Mouse (Mus musculus): ENCODE results near the gene Mad1l1. TPM values are rescaled to one million over a fixed set of nuclear protein-coding genes. Genes with fewer than 3 reads are reported as not detected.

The Mad1l1 gene
- polyA plus RNA-seq, 1 experiment from 2014 or later, result 21.0 TPM

GRCm38 (mm10) chr5:140084341-140084740, 237.0 kb downstream of the Mad1l1 start:
- ATAC-seq (ENCODE audit: insufficient read depth), result no peak
- H3K4me1 ChIP-seq (replicated peaks), result no peaks in the 10 kb centered on the region
- H3K27ac ChIP-seq (replicated peaks), result no peak overlapping the region
- no peaks in the 10 kb centered on the region for H3K27me3 ChIP-seq
- no peak overlapping the region for H3K4me3 ChIP-seq (replicated peaks)
- WGBS (ENCODE audit: insufficient replicate concordance), result 91% methylated on average over 6 of the region's 6 CpGs
- no peaks in the 10 kb centered on the region for H3K9me3 ChIP-seq (replicated peaks)
- no peak overlapping the region for H3K4me2 ChIP-seq
- H3K9ac ChIP-seq, result no peak overlapping the region
- H3K36me3 ChIP-seq (replicated peaks), result peaks cover 15% of the 10 kb centered on the region; the same call in 1 of the 2 replicates

GRCm38 (mm10) chr5:140083911-140084310, 237.4 kb downstream of the Mad1l1 start:
- Histone ChIP-seq H3K36me3 (replicated peaks) (peaks cover 15% of the 10 kb centered on the region; the same call in 1 of the 2 replicates), H3K27ac (replicated peaks) (no peak overlapping the region), H3K9ac (no peak overlapping the region), H3K4me3 (replicated peaks) (no peak overlapping the region), H3K4me1 (replicated peaks) (no peaks in the 10 kb centered on the region), H3K9me3 (replicated peaks) (no peaks in the 10 kb centered on the region), H3K4me2 (no peak overlapping the region), H3K27me3 (no peaks in the 10 kb centered on the region)
- 83% methylated on average over 5 of the region's 5 CpGs for WGBS (ENCODE audit: insufficient replicate concordance)
- ATAC-seq (ENCODE audit: insufficient read depth), result no peak

DNA sequence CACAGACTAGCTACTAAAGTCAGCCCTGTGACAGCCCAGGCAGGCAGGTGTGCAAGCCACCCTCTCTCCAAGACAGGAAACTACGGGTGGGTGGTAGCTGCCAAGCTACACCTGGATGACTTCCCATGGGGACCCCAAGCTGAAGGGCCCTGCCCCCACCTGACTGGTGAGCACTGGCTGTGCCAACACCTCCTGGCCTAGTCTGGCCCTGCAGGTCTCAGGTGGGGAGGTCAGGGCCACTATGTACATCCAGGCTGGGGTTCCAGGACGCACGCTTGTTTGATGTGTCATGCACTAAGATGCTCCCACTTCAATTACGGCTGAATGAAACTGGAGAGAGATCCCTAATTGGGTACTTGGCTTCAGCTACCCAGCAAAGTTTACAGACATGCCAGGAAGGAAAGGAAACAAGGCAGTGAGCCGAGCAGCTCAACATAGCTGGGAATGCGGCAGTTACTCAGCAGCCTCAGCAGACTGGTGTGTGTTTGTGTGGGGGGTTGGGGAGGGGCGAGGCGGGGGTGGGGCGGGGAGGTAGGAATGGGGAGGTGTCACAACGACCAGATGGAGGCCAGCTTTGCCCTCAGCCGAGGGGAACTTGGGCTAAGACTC, 239.0 kb downstream of the Mad1l1 start:
- Histone ChIP-seq H3K27ac (replicated peaks) (no peak overlapping the region), H3K9me3 (replicated peaks) (no peaks in the 10 kb centered on the region), H3K4me2 (no peak overlapping the region), H3K9ac (no peak overlapping the region), H3K4me1 (replicated peaks) (no peaks in the 10 kb centered on the region), H3K27me3 (no peaks in the 10 kb centered on the region), H3K4me3 (replicated peaks) (no peak overlapping the region), H3K36me3 (replicated peaks) (peaks cover 3% of the 10 kb centered on the region; the same call in 1 of the 2 replicates)
- 66% methylated on average over 11 of the region's 11 CpGs for WGBS (ENCODE audit: insufficient replicate concordance)
- no peak for ATAC-seq (ENCODE audit: insufficient read depth)

DNA sequence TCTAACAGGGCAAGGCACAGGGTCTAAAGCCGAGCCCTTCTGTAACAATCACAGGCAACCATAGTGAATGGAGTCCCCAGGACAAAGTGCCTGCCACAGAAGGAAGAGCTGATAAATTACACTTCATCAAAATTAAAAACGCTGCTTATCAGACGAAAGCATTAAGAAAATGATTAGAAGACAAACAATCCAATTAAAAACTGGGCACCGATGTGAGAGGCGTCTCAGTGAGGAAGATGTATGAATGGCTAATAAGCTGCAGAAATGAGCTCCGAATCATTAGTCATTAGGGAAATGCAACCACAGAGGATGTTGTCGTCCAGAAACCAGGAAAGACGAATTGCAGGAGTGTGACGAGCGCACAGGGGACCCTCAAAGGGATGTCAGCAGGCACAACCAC, 240.3 kb downstream of the Mad1l1 start:
- no peaks in the 10 kb centered on the region; the same call in 1 of the 2 replicates for H3K36me3 ChIP-seq (replicated peaks)
- no peaks in the 10 kb centered on the region for H3K4me1 ChIP-seq (replicated peaks)
- ATAC-seq (ENCODE audit: insufficient read depth), result no peak
- H3K27ac ChIP-seq (replicated peaks), result no peak overlapping the region
- H3K4me3 ChIP-seq (replicated peaks), result no peak overlapping the region
- no peak overlapping the region for H3K9ac ChIP-seq
- no peaks in the 10 kb centered on the region for H3K9me3 ChIP-seq (replicated peaks)
- WGBS (ENCODE audit: insufficient replicate concordance), result 76% methylated on average over 10 of the region's 10 CpGs
- no peaks in the 10 kb centered on the region for H3K27me3 ChIP-seq
- H3K4me2 ChIP-seq, result no peak overlapping the region

- no peaks in the 10 kb centered on the region for H3K36me3 ChIP-seq (replicated peaks)
- H3K9me3 ChIP-seq (replicated peaks), result no peaks in the 10 kb centered on the region
- H3K27me3 ChIP-seq, result no peaks in the 10 kb centered on the region
- WGBS (ENCODE audit: insufficient replicate concordance), result 84% methylated on average over 4 of the region's 4 CpGs
- H3K4me1 ChIP-seq (replicated peaks), result no peaks in the 10 kb centered on the region
- no peak overlapping the region for H3K4me2 ChIP-seq
- H3K9ac ChIP-seq, result no peak overlapping the region
- H3K4me3 ChIP-seq (replicated peaks), result no peak overlapping the region
- no peak for ATAC-seq (ENCODE audit: insufficient read depth)
- H3K27ac ChIP-seq (replicated peaks), result no peak overlapping the region
Measured at GRCm38 (mm10) chr5:140079511-140079910, 241.8 kb downstream of the Mad1l1 start.

GRCm38 (mm10) chr5:140078406-140078805, 242.9 kb downstream of the Mad1l1 start:
- WGBS (ENCODE audit: insufficient replicate concordance), result 86% methylated on average over 3 of the region's 3 CpGs

DNA sequence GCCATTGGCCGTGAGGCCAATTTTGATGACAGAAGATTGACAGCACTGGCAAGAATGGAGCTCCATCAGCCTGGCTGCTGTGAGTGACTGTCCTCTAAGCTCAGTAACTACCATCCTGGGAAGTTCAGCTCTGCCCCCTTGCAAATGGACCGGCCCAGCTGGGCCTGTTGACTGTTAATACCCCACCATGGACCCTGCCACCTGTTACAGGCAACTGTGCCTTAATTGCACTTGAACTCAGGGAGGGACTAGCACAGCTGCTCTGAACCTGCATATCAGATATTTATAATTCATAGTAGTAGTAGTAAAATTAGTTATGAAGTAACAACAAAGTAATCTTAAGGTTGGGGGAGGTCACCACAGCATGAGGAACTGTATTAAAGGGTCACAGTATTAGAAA, 244.9 kb downstream of the Mad1l1 start:
- Histone ChIP-seq H3K27ac (replicated peaks) (no peak overlapping the region), H3K9ac (no peak overlapping the region), H3K36me3 (replicated peaks) (no peaks in the 10 kb centered on the region), H3K27me3 (no peaks in the 10 kb centered on the region), H3K4me1 (replicated peaks) (no peaks in the 10 kb centered on the region), H3K4me3 (replicated peaks) (no peak overlapping the region), H3K4me2 (no peak overlapping the region), H3K9me3 (replicated peaks) (no peaks in the 10 kb centered on the region)
- 78% methylated on average over 2 of the region's 2 CpGs for WGBS (ENCODE audit: insufficient replicate concordance)
- ATAC-seq (ENCODE audit: insufficient read depth), result no peak

More at GRCm38 (mm10) chr5:140078406-140078805, 242.9 kb downstream of the Mad1l1 start:
- Histone ChIP-seq H3K4me2 (no peak overlapping the region), H3K36me3 (replicated peaks) (no peaks in the 10 kb centered on the region), H3K27ac (replicated peaks) (no peak overlapping the region), H3K9me3 (replicated peaks) (no peaks in the 10 kb centered on the region), H3K4me3 (replicated peaks) (no peak overlapping the region), H3K27me3 (no peaks in the 10 kb centered on the region), H3K4me1 (replicated peaks) (no peaks in the 10 kb centered on the region), H3K9ac (no peak overlapping the region)
- ATAC-seq (ENCODE audit: insufficient read depth), result no peak

- H3K4me1 ChIP-seq (replicated peaks), result no peaks in the 10 kb centered on the region
- no peak overlapping the region for H3K4me3 ChIP-seq (replicated peaks)
- no peak overlapping the region for H3K27ac ChIP-seq (replicated peaks)
- ATAC-seq (ENCODE audit: insufficient read depth), result no peak
- 70% methylated on average over 12 of the region's 12 CpGs for WGBS (ENCODE audit: insufficient replicate concordance)
- H3K4me2 ChIP-seq, result no peak overlapping the region
- H3K9me3 ChIP-seq (replicated peaks), result no peaks in the 10 kb centered on the region
- H3K36me3 ChIP-seq (replicated peaks), result no peaks in the 10 kb centered on the region
- H3K9ac ChIP-seq, result no peak overlapping the region
- no peaks in the 10 kb centered on the region for H3K27me3 ChIP-seq
Measured at GRCm38 (mm10) chr5:140073671-140074116, 247.7 kb downstream of the Mad1l1 start.

DNA sequence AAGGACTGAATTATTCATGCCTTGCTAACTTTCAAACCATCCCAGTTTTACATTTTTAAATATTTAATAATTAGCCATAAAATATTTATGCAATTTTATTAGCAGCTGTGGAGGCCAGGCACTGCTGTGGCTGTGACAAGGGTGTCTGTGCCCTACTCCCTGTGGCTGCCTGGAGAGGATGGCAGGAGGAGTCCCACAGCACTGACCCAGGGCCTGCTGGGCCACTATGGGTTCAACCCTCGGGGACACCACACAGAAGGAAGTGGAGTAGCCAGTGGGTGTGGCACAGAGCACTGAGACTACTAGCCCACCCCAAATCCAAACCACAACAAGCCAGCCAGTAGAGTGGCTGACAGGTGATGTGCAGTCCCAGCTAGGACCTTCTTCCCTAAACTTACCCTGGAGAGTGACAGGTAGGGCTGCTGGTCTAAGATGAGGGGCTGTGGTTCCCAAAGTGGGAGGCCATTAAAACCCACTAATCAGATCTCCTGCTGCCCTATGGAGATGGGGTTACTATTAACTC, 248.1 kb downstream of the Mad1l1 start:
- Histone ChIP-seq H3K36me3 (replicated peaks) (no peaks in the 10 kb centered on the region), H3K4me2 (no peak overlapping the region), H3K9ac (no peak overlapping the region), H3K27me3 (no peaks in the 10 kb centered on the region), H3K9me3 (replicated peaks) (no peaks in the 10 kb centered on the region), H3K27ac (replicated peaks) (no peak overlapping the region), H3K4me3 (replicated peaks) (no peak overlapping the region), H3K4me1 (replicated peaks) (no peaks in the 10 kb centered on the region)
- no peak for ATAC-seq (ENCODE audit: insufficient read depth)
- 16% methylated on average over 1 of the region's 1 CpGs for WGBS (ENCODE audit: insufficient replicate concordance)

GRCm38 (mm10) chr5:140068506-140068905, 252.8 kb downstream of the Mad1l1 start:
- H3K4me2 ChIP-seq, result no peak overlapping the region
- H3K4me1 ChIP-seq (replicated peaks), result no peaks in the 10 kb centered on the region
- ATAC-seq (ENCODE audit: insufficient read depth), result no peak
- no peak overlapping the region for H3K27ac ChIP-seq (replicated peaks)
- no peaks in the 10 kb centered on the region for H3K9me3 ChIP-seq (replicated peaks)
- H3K27me3 ChIP-seq, result no peaks in the 10 kb centered on the region
- H3K9ac ChIP-seq, result no peak overlapping the region
- 70% methylated on average over 5 of the region's 5 CpGs for WGBS (ENCODE audit: insufficient replicate concordance)
- peaks cover 9% of the 10 kb centered on the region; the same call in 1 of the 2 replicates for H3K36me3 ChIP-seq (replicated peaks)
- no peak overlapping the region for H3K4me3 ChIP-seq (replicated peaks)

- 62% methylated on average over 3 of the region's 3 CpGs for WGBS (ENCODE audit: insufficient replicate concordance)
- H3K4me3 ChIP-seq (replicated peaks), result no peak overlapping the region
- H3K36me3 ChIP-seq (replicated peaks), result peaks cover 9% of the 10 kb centered on the region; the same call in 1 of the 2 replicates
- H3K9ac ChIP-seq, result no peak overlapping the region
- no peaks in the 10 kb centered on the region for H3K27me3 ChIP-seq
- H3K27ac ChIP-seq (replicated peaks), result no peak overlapping the region
- H3K4me2 ChIP-seq, result no peak overlapping the region
- ATAC-seq (ENCODE audit: insufficient read depth), result no peak
- no peaks in the 10 kb centered on the region for H3K9me3 ChIP-seq (replicated peaks)
- no peaks in the 10 kb centered on the region for H3K4me1 ChIP-seq (replicated peaks)
Measured at GRCm38 (mm10) chr5:140068051-140068450, 253.3 kb downstream of the Mad1l1 start.

GRCm38 (mm10) chr5:140066769-140067168, 254.6 kb downstream of the Mad1l1 start:
- no peak for ATAC-seq (ENCODE audit: insufficient read depth)
- no peaks in the 10 kb centered on the region for H3K4me1 ChIP-seq (replicated peaks)
- H3K9me3 ChIP-seq (replicated peaks), result no peaks in the 10 kb centered on the region
- H3K27ac ChIP-seq (replicated peaks), result no peak overlapping the region
- no peaks in the 10 kb centered on the region for H3K27me3 ChIP-seq
- H3K4me3 ChIP-seq (replicated peaks), result no peak overlapping the region
- WGBS (ENCODE audit: insufficient replicate concordance), result 69% methylated on average over 8 of the region's 8 CpGs
- H3K9ac ChIP-seq, result no peak overlapping the region
- H3K36me3 ChIP-seq (replicated peaks), result peaks cover 9% of the 10 kb centered on the region; the same call in 1 of the 2 replicates
- no peak overlapping the region for H3K4me2 ChIP-seq
